Mouse (Mus musculus): ENCODE measurements around the gene Ugt1a7c. TPM values are rescaled to one million over a fixed set of nuclear protein-coding genes. Genes with fewer than 3 reads are reported as not detected.

Ugt1a7c gene
- polyA plus RNA-seq, 1 experiment from 2014 or later, result 2.7 TPM

- 84% methylated on average over 6 of the region's 6 CpGs for WGBS
- no peaks in the 10 kb centered on the region for H3K9me3 ChIP-seq (ENCODE audit: low read length)
- TF ChIP-seq EP300 (IDR thresholded peaks at IDR 0.05) (no peak), CTCF (IDR thresholded peaks at IDR 0.05) (no peak)
- no peak overlapping the region for H3K9ac ChIP-seq (replicated peaks; ENCODE audit: low read depth)
- H3K27me3 ChIP-seq (replicated peaks; ENCODE audit: insufficient read depth, low read length), result no peaks in the 10 kb centered on the region
- no peak overlapping the region for H3K27ac ChIP-seq (ENCODE audit: low read length)
- H3K4me1 ChIP-seq (ENCODE audit: insufficient read depth, low read depth, low read length), result no peaks in the 10 kb centered on the region
- ATAC-seq (peak; percentile 3; the same call in 1 of the 2 replicates), DNase-seq (ENCODE audit: low spot score) (no peak)
- no peak overlapping the region for H3K4me2 ChIP-seq (replicated peaks; ENCODE audit: low read depth, low read length)
- H3K36me3 ChIP-seq (ENCODE audit: insufficient read depth, low read length), result peaks cover 70% of the 10 kb centered on the region
- H3K4me3 ChIP-seq (ENCODE audit: low read depth, low read length), result no peak overlapping the region
These were observed 173.2 kb downstream of the Ugt1a7c start for GRCm38 (mm10) chr1:88268070-88268469.

Other genes starting within 250 kb of the Ugt1a7c start
- 24.3 and 25.5 TPM in 2 replicates for gene Dgkd, start 241.8 kb upstream of the Ugt1a7c start, polyA plus RNA-seq (2015; fragmentation: Nextera tagmentation; extraction: Ambion mirVana)
- 16.3 and 19.3 TPM in 2 replicates for gene Usp40, start 86.5 kb upstream of the Ugt1a7c start, polyA plus RNA-seq (2015; fragmentation: Nextera tagmentation; extraction: Ambion mirVana)
- gene Ugt1a10, start 39.7 kb upstream of the Ugt1a7c start, polyA plus RNA-seq (2015; fragmentation: Nextera tagmentation; extraction: Ambion mirVana), result not detected in 2 replicates
- gene Ugt1a9, start 24.3 kb upstream of the Ugt1a7c start, polyA plus RNA-seq (2015; fragmentation: Nextera tagmentation; extraction: Ambion mirVana), result 0.13 TPM in 1 of 2 replicates, not detected in the other
- gene Ugt1a8, start 7.2 kb upstream of the Ugt1a7c start, polyA plus RNA-seq (2015; fragmentation: Nextera tagmentation; extraction: Ambion mirVana), result 0.11 TPM in 1 of 2 replicates, not detected in the other
- gene Ugt1a6b, start 8.2 kb downstream of the Ugt1a7c start, polyA plus RNA-seq (2015; fragmentation: Nextera tagmentation; extraction: Ambion mirVana), result 2.4 and 3.2 TPM in 2 replicates
- gene Ugt1a6a, start 39.7 kb downstream of the Ugt1a7c start, polyA plus RNA-seq (2015; fragmentation: Nextera tagmentation; extraction: Ambion mirVana), result 35.3 and 39.9 TPM in 2 replicates
- gene Ugt1a5, start 71.0 kb downstream of the Ugt1a7c start, polyA plus RNA-seq (2015; fragmentation: Nextera tagmentation; extraction: Ambion mirVana), result not detected in 2 replicates
- 0.08 and 0.11 TPM in 2 replicates for gene Ugt1a2, start 105.5 kb downstream of the Ugt1a7c start, polyA plus RNA-seq (2015; fragmentation: Nextera tagmentation; extraction: Ambion mirVana)
- 2.7 and 3.8 TPM in 2 replicates for gene Dnajb3, start 110.7 kb downstream of the Ugt1a7c start, polyA plus RNA-seq (2015; fragmentation: Nextera tagmentation; extraction: Ambion mirVana)
- 0.21 and 0.26 TPM in 2 replicates for gene Ugt1a1, start 116.9 kb downstream of the Ugt1a7c start, polyA plus RNA-seq (2015; fragmentation: Nextera tagmentation; extraction: Ambion mirVana)
- 0.15 and 0.43 TPM in 2 replicates for gene Mroh2a, start 131.9 kb downstream of the Ugt1a7c start, polyA plus RNA-seq (2015; fragmentation: Nextera tagmentation; extraction: Ambion mirVana)
- 21.9 and 26.0 TPM in 2 replicates for gene Hjurp, start 182.6 kb downstream of the Ugt1a7c start, polyA plus RNA-seq (2015; fragmentation: Nextera tagmentation; extraction: Ambion mirVana)
- 0.05 TPM in 1 of 2 replicates, not detected in the other for gene Trpm8, start 182.6 kb downstream of the Ugt1a7c start, polyA plus RNA-seq (2015; fragmentation: Nextera tagmentation; extraction: Ambion mirVana)

All from lung, postnatal 0 days (tissue).